Mouse (Mus musculus): ENCODE measurements around the gene Glul. TPM values are rescaled to one million over a fixed set of nuclear protein-coding genes. Genes with fewer than 3 reads are reported as not detected.

Gene Glul
- polyA plus RNA-seq, 1 experiment from 2014 or later, result 174 TPM

DNA sequence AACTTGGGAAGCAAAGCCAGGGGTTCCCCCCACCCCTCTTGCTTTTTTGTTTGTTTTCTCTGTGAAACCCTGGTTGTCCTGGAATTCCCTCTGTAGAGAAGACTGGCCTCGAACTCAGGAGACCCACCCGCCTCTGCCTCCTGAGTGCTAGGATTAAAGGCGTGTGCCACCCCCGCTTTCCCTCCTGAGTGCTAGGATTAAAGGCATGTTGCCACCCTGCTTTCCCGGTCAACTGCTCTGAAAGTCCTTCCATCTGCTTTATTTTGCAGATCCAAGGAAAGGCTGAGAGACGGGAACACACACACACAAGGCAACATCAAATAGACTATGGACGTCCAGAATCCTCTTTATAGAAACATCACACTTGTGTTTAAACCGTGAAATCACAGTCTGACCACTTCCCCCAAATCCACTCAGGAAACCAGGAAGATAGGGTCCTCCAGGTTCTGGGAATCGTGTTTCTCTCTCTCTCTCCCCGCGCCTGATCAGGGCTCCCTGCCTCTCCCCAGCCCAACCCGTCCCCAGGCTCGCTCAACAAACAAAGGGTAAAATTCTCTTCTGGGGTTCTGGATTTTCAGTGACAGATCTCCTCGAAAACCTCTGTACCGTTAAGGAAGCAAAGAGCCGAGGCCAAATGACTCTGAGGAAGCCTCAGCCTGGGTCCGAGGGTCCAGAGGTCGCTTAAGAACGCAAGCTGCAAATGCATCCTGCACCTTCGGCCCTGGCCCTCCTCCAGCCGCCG lies 584 bp upstream of the Glul start:
- Histone ChIP-seq H3K27ac (peak overlapping the region; percentile 96), H3K4me3 (peak overlapping the region; percentile 70), H3K9ac (peak overlapping the region; percentile 90), H3K4me2 (peak overlapping the region; percentile 82), H3K27me3 (replicated peaks) (no peaks in the 10 kb centered on the region), H3K4me1 (peaks cover 35% of the 10 kb centered on the region), H3K9me3 (no peaks in the 10 kb centered on the region), H3K36me3 (replicated peaks) (peaks cover 10% of the 10 kb centered on the region; the same call in 1 of the 2 replicates)
- 12% methylated on average over 22 of the region's 22 CpGs for WGBS
- ATAC-seq (replicated peaks), result peak; percentile 61

GRCm38 (mm10) chr1:153900381-153900780 lies 637 bp downstream of the Glul start:
- WGBS, result under 1% methylated on average over 36 of the region's 36 CpGs
- peaks cover 32% of the 10 kb centered on the region for H3K4me1 ChIP-seq
- H3K4me3 ChIP-seq, result peak overlapping the region; percentile 70
- peaks cover 22% of the 10 kb centered on the region; the same call in 1 of the 2 replicates for H3K36me3 ChIP-seq (replicated peaks)
- H3K9me3 ChIP-seq, result no peaks in the 10 kb centered on the region
- H3K4me2 ChIP-seq, result peak overlapping the region; percentile 82
- H3K9ac ChIP-seq, result peak overlapping the region; percentile 90
- H3K27me3 ChIP-seq (replicated peaks), result no peaks in the 10 kb centered on the region
- ATAC-seq (replicated peaks), result peak; percentile 69
- H3K27ac ChIP-seq, result peak overlapping the region; percentile 96

- Histone ChIP-seq H3K27me3 (replicated peaks) (no peaks in the 10 kb centered on the region), H3K9ac (peak overlapping the region; percentile 90), H3K4me1 (peaks cover 32% of the 10 kb centered on the region), H3K9me3 (no peaks in the 10 kb centered on the region), H3K4me2 (peak overlapping the region; percentile 82), H3K27ac (peak overlapping the region; percentile 96), H3K36me3 (replicated peaks) (peaks cover 28% of the 10 kb centered on the region), H3K4me3 (peak overlapping the region; percentile 70)
- ATAC-seq (replicated peaks), result no peak
- WGBS, result under 1% methylated on average over 25 of the region's 25 CpGs
Observed at GRCm38 (mm10) chr1:153900860-153901730, 1.4 kb downstream of the Glul start.

DNA sequence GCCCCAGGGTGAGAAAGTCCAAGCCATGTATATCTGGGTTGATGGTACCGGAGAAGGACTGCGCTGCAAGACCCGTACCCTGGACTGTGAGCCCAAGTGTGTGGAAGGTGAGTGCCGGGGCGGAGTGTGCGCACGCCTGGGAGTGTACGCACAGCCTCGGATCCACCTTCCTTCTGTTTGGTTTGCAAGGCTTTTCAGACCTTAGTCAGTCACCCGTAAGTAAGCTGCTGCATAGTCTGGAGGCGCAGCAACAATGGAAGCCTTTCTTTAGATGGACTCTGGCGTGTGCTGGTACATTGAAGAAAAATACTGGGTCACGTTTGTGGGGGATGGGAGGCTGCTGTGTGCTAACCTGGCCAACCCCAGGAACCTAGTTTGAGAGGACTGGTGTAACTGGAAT lies 3.3 kb downstream of the Glul start:
- WGBS, result 67% methylated on average over 13 of the region's 13 CpGs
- ATAC-seq (replicated peaks), result no peak
- no peak overlapping the region for H3K9ac ChIP-seq
- peak overlapping the region; percentile 82 for H3K4me2 ChIP-seq
- H3K36me3 ChIP-seq (replicated peaks), result peaks cover 47% of the 10 kb centered on the region
- H3K27me3 ChIP-seq (replicated peaks), result no peaks in the 10 kb centered on the region
- no peaks in the 10 kb centered on the region for H3K9me3 ChIP-seq
- H3K4me1 ChIP-seq, result peaks cover 32% of the 10 kb centered on the region
- no peak overlapping the region for H3K27ac ChIP-seq
- H3K4me3 ChIP-seq, result no peak overlapping the region; the same call in 1 of the 2 replicates

DNA sequence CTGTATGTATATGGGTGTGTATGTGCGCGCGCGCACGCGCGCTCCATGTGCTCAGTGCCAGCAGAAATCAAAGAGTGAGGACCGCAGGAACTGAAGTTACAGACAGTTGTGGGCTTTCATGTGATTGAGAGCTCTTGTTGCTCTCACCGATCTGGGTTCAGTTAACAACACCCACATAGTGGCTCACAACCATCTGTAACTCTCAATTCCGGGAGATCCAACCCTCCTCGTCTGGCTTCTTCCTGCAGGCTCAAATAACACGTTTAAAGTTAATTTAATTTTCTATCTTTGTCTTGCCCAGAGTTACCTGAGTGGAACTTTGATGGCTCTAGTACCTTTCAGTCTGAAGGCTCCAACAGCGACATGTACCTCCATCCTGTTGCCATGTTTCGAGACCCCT lies 4.5 kb downstream of the Glul start:
- peaks cover 52% of the 10 kb centered on the region for H3K36me3 ChIP-seq (replicated peaks)
- no peaks in the 10 kb centered on the region for H3K9me3 ChIP-seq
- WGBS, result 96% methylated on average over 14 of the region's 14 CpGs
- ATAC-seq (replicated peaks), result no peak
- no peaks in the 10 kb centered on the region for H3K27me3 ChIP-seq (replicated peaks)
- H3K4me3 ChIP-seq, result no peak overlapping the region
- no peak overlapping the region for H3K9ac ChIP-seq
- H3K4me1 ChIP-seq, result peaks cover 28% of the 10 kb centered on the region
- H3K4me2 ChIP-seq, result no peak overlapping the region
- H3K27ac ChIP-seq, result no peak overlapping the region

- no peak overlapping the region for H3K27ac ChIP-seq
- 91% methylated on average over 3 of the region's 3 CpGs for WGBS
- no peak overlapping the region for H3K4me2 ChIP-seq
- peaks cover 52% of the 10 kb centered on the region for H3K36me3 ChIP-seq (replicated peaks)
- H3K9me3 ChIP-seq, result no peaks in the 10 kb centered on the region
- no peak for ATAC-seq (replicated peaks)
- H3K9ac ChIP-seq, result no peak overlapping the region
- H3K27me3 ChIP-seq (replicated peaks), result no peaks in the 10 kb centered on the region
- H3K4me3 ChIP-seq, result no peak overlapping the region
- peaks cover 28% of the 10 kb centered on the region for H3K4me1 ChIP-seq
Observed at GRCm38 (mm10) chr1:153905884-153906283, 6.1 kb downstream of the Glul start.

DNA sequence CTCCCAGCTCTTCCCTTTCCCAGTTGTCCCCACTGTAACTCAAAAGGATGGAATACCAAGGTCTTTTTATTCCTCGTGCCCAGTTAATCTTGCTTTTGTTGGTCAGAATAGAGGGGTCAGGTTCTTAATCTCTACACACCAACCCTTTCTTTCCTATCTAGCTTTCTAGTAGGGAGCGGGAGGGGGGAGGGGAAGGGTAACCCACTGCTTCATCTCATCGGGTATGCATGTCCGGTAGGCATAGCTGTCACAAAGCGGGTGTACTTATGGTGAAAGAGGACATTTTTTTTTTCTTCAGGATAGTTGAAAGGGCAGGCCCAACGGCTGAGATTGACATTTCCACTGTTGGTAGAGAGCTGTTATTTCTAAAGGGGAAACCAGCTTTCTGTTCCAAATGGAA lies 8.5 kb downstream of the Glul start:
- Histone ChIP-seq H3K27me3 (replicated peaks) (no peaks in the 10 kb centered on the region), H3K9ac (no peak overlapping the region), H3K27ac (no peak overlapping the region), H3K4me2 (no peak overlapping the region), H3K9me3 (no peaks in the 10 kb centered on the region), H3K36me3 (replicated peaks) (peaks cover 56% of the 10 kb centered on the region), H3K4me1 (peaks cover 5% of the 10 kb centered on the region), H3K4me3 (no peak overlapping the region)
- no peak for ATAC-seq (replicated peaks)
- 36% methylated on average over 6 of the region's 6 CpGs for WGBS

- ATAC-seq (replicated peaks), result no peak
- Histone ChIP-seq H3K9me3 (no peaks in the 10 kb centered on the region), H3K4me3 (no peak overlapping the region), H3K9ac (no peak overlapping the region), H3K36me3 (replicated peaks) (peaks cover 51% of the 10 kb centered on the region), H3K4me1 (peaks cover 2% of the 10 kb centered on the region; the same call in 1 of the 2 replicates), H3K4me2 (no peak overlapping the region), H3K27ac (no peak overlapping the region), H3K27me3 (replicated peaks) (no peaks in the 10 kb centered on the region)
- WGBS, result 87% methylated on average over 4 of the region's 4 CpGs
Observed at GRCm38 (mm10) chr1:153908741-153909140, 9.0 kb downstream of the Glul start.

DNA sequence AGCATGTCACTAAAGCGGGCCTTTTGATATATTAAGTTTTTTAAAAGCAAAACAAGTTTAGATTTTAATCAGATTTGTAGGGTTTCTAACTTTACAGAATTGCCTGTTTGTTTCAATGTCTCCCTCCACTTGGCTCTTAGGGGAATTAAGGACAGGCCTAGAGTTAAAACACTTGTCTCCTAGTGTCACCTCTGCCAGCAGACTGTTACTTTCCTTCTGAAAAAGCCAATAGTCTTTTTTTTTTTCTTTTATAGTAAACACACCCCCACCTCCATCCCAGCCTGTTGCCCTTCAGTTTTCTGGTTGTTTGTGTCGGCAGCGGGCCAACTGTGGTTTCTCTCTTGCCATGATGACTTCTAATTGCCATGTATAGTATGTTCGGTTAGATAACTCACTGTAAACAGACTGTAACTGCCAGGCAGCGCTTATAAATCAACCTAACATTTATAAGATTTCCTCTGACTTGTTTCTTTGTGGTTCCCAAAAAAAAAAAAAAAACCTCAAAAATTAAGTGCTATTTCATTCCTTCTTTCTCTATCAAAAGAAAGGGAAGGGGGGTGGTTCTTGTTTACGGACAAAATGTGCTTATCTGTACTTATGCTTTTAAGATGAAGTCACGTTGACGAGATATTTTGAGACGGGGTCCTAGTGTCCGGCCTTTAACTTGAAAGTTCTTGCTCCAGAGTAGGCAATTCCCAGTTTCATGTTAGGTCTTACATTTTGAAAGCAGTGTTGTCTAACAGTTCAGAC lies 9.6 kb downstream of the Glul start:
- WGBS, result 95% methylated on average over 10 of the region's 10 CpGs
- no peak for ATAC-seq (replicated peaks)
- peaks cover 44% of the 10 kb centered on the region for H3K36me3 ChIP-seq (replicated peaks)

DNA sequence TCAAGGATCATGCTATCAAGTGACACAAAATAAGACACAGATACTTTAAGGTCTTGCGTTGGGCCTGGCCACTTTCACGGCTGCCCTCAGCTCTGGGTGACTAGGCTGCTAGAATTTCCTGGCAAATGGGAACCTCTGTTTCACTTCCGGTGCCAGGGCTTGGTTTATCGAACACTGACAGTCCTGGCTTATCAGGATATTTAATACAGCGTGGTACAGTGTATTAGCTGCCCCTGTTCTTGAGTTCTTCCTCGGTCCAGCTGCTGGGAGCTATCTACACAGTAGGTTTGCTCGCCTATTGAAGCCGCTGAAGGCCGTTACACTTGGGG lies 10.2 kb downstream of the Glul start:
- WGBS, result 93% methylated on average over 9 of the region's 9 CpGs
- H3K4me3 ChIP-seq, result no peak overlapping the region
- peaks cover 39% of the 10 kb centered on the region for H3K36me3 ChIP-seq (replicated peaks)

More for the DNA sequence above, 9.6 kb downstream of the Glul start:
- H3K27ac ChIP-seq, result no peak overlapping the region
- no peak overlapping the region for H3K4me3 ChIP-seq
- no peaks in the 10 kb centered on the region for H3K27me3 ChIP-seq (replicated peaks)
- H3K9me3 ChIP-seq, result no peaks in the 10 kb centered on the region
- no peak overlapping the region for H3K9ac ChIP-seq
- H3K4me2 ChIP-seq, result no peak overlapping the region
- no peaks in the 10 kb centered on the region for H3K4me1 ChIP-seq

DNA sequence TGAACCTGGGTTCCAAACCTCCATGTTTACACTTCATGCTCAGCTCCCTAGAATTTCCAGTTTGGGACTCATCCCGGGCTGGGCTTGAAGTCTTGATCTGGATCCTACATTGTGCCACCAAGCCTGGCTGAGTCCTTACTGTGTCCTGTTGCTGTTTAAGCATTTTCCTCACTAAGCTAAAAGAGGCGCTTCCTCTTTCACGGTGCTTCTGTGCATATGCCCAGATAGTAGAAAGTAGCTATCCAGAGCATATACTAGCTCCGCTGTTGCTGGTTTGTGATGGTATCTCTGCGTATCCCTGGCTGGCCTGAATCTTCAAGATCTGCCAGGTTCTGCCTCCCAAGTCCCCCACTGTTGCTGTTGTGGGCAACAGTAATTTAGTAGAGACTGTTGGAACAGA lies 10.7 kb downstream of the Glul start:
- Histone ChIP-seq H3K4me3 (no peak overlapping the region), H3K9me3 (no peaks in the 10 kb centered on the region), H3K36me3 (replicated peaks) (peaks cover 34% of the 10 kb centered on the region), H3K9ac (no peak overlapping the region), H3K4me2 (no peak overlapping the region), H3K27me3 (replicated peaks) (no peaks in the 10 kb centered on the region), H3K4me1 (no peaks in the 10 kb centered on the region), H3K27ac (no peak overlapping the region)
- 93% methylated on average over 5 of the region's 5 CpGs for WGBS
- ATAC-seq (replicated peaks), result no peak

More for the DNA sequence above, 10.2 kb downstream of the Glul start:
- Histone ChIP-seq H3K27me3 (replicated peaks) (no peaks in the 10 kb centered on the region), H3K9me3 (no peaks in the 10 kb centered on the region), H3K27ac (no peak overlapping the region), H3K4me1 (no peaks in the 10 kb centered on the region), H3K4me2 (no peak overlapping the region), H3K9ac (no peak overlapping the region)
- ATAC-seq (replicated peaks), result no peak

GRCm38 (mm10) chr1:153911276-153911795 lies 11.6 kb downstream of the Glul start:
- H3K27ac ChIP-seq, result no peak overlapping the region
- no peak overlapping the region for H3K4me2 ChIP-seq
- 89% methylated on average over 6 of the region's 6 CpGs for WGBS
- H3K27me3 ChIP-seq (replicated peaks), result no peaks in the 10 kb centered on the region
- no peak overlapping the region for H3K9ac ChIP-seq
- H3K36me3 ChIP-seq (replicated peaks), result peaks cover 26% of the 10 kb centered on the region
- no peak overlapping the region for H3K4me3 ChIP-seq
- no peak for ATAC-seq (replicated peaks)
- no peaks in the 10 kb centered on the region for H3K4me1 ChIP-seq
- no peaks in the 10 kb centered on the region for H3K9me3 ChIP-seq

Measured in midbrain, embryonic 15.5 days (tissue).